Mouse (Mus musculus): ENCODE data around the gene Acads.

Gene Acads

GRCm38 (mm10) chr5:115071096-115071901 is 47.8 kb downstream of the Acads start:
- no peak for DNase-seq (ENCODE audit: low spot score)

- no peak for DNase-seq (ENCODE audit: low spot score)
Measured at GRCm38 (mm10) chr5:115070457-115070856, 48.7 kb downstream of the Acads start.

- no peak for DNase-seq (ENCODE audit: low spot score)
Measured at GRCm38 (mm10) chr5:115069611-115070010, 49.5 kb downstream of the Acads start.

GRCm38 (mm10) chr5:115068671-115069421 is 50.3 kb downstream of the Acads start:
- no peak for DNase-seq (ENCODE audit: low spot score)

GRCm38 (mm10) chr5:115066245-115066644 is 52.9 kb downstream of the Acads start:
- DNase-seq (ENCODE audit: low spot score): no peak

- no peak for DNase-seq (ENCODE audit: low spot score)
Measured at GRCm38 (mm10) chr5:115063391-115063790, 55.8 kb downstream of the Acads start.

- no peak for DNase-seq (ENCODE audit: low spot score)
Measured at GRCm38 (mm10) chr5:115062566-115062965, 56.6 kb downstream of the Acads start.

- no peak for DNase-seq (ENCODE audit: low spot score)
Measured at GRCm38 (mm10) chr5:115060977-115061376, 58.2 kb downstream of the Acads start.
